Mouse (Mus musculus): ENCODE measurements around the gene Olfr1391.
"Not testable (repeated sequence)": the region's sequence is repeated elsewhere in the genome, so short reads cannot be mapped to it uniquely, and the experiment has no call there.

The Olfr1391 gene

GRCm38 (mm10) chr11:49322442-49322841, at the start of gene Olfr1391:
Gene Olfr1391 (plus strand): TSS chr11:49322742.
- DNase-seq = no peak

GRCm38 (mm10) chr11:49273834-49274519, 48.6 kb upstream of the Olfr1391 start:
- no peak for DNase-seq

- no peak for DNase-seq
Observed at GRCm38 (mm10) chr11:49278222-49278621, 44.3 kb upstream of the Olfr1391 start, which contains the start of gene Olfr1393. Gene Olfr1393 (plus strand): TSS chr11:49278304.

GRCm38 (mm10) chr11:49284982-49285381, 37.6 kb upstream of the Olfr1391 start, which contains the start of gene Olfr1392:
Gene Olfr1392 (plus strand): TSS chr11:49285282.
- not testable (repeated sequence) for DNase-seq

- DNase-seq = no peak
Observed at GRCm38 (mm10) chr11:49287251-49287650, 35.3 kb upstream of the Olfr1391 start.

GRCm38 (mm10) chr11:49292777-49293176, 29.8 kb upstream of the Olfr1391 start:
- no peak for DNase-seq

GRCm38 (mm10) chr11:49304441-49304840, 18.1 kb upstream of the Olfr1391 start, which contains the start of gene Olfr10:
Gene Olfr10 (plus strand): TSS chr11:49304741.
- DNase-seq = no peak

- DNase-seq = not testable (repeated sequence)
Observed at GRCm38 (mm10) chr11:49308547-49308946, 14.0 kb upstream of the Olfr1391 start.

GRCm38 (mm10) chr11:49326726-49327125, 4.2 kb downstream of the Olfr1391 start:
- DNase-seq = no peak

GRCm38 (mm10) chr11:49329686-49330085, 7.1 kb downstream of the Olfr1391 start:
- DNase-seq = no peak

GRCm38 (mm10) chr11:49334888-49335287, 12.3 kb downstream of the Olfr1391 start, which contains the start of gene Olfr1390:
Gene Olfr1390 (plus strand): TSS chr11:49335188.
- DNase-seq = no peak

GRCm38 (mm10) chr11:49337150-49337832, 14.7 kb downstream of the Olfr1391 start:
- no peak for DNase-seq

Measured in thymus, postnatal 14 days (tissue).